Mouse (Mus musculus) left cerebral cortex, adult 18-20 months (tissue): Measurements from ENCODE around the gene Ptprt. TPM values are rescaled to one million over a fixed set of nuclear protein-coding genes. Genes with fewer than 3 reads are reported as not detected.

Experiments used
- DNase-seq, 2 experiments: peaks; one replicate each; pipeline ENCODE4 v3.0.0; 2021 to 2022; ENCODE audit warnings: low spot score in 2 of 2, mixed read lengths in 1 of 2
- total RNA-seq, 2 experiments: library from RNA; stranded (reverse); gene quantifications; 2 replicates each; pipeline ENCODE4 v1.2.3; 2021

Ptprt gene
- total RNA-seq, 2 experiments from 2014 or later = 91.0 to 99.8 TPM

- DNase-seq = no peak
Observed at GRCm38 (mm10) chr2:162001016-162001415, 659.9 kb downstream of the Ptprt start.

DNA sequence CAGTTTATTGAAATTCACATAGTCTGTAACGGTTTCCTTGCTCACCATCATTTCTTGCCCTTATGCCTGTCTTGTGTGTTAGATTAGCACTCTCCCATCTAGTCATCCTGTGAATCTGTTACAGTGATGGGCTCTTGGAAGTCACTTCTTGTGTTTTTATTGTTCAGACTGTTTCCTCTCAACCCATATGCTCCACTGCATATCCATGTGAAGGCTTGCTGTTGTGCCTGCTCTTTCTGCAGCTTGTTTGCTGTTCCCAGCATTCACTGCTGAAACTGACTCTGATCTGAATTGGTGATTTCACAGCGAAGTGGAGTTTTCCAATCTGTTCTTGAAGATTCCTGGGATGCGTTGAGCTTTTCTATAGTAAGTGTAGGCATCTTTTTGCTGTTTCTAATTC lies 678.6 kb downstream of the Ptprt start:
- DNase-seq = no peak

DNA sequence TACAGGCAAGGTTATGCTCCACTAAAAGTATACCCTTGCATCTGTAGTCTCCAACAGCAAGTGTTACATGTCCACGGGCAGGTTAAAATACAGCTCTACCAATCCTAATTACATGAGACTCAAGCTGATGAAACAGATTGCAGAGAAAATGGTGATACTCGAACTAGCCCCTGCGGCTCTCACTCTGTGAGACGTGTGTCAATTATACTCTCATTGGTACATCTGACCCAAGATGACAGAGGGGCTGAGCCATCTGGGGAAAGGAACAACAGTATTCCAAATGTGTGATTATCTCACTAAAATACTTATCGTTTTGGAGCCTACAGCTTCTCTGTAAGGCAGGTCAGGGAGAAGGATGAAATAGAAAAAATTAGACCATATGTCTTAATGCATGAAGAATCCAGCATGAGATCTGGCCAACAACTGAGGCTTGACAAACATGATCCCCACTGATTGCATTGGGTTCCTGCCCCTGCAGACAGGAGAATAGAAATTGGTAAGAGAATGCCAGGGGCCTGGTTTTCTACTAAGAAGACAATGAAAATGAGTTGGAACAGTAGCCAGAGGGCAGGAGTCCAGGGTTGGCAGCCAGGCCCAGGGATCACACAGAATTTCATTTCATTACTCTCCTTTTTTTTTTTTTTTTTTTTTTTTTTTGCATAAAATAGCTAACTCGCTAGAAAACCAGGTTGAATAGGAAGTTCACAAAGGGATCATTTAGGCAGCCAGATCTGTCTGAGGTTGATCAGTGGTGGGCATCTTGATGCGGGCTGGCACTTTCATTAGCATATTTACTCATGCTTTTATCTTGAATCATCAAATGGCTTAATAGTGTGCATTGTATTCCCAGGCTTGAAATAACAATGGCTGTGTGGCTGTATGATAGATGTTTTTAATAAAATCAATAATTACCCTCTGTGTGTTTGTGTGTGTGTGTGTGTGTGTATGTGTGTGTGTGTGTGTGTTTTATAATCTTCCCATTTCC lies 699.5 kb downstream of the Ptprt start:
- peak in 1 of 2 experiments; percentile 5 for DNase-seq

DNA sequence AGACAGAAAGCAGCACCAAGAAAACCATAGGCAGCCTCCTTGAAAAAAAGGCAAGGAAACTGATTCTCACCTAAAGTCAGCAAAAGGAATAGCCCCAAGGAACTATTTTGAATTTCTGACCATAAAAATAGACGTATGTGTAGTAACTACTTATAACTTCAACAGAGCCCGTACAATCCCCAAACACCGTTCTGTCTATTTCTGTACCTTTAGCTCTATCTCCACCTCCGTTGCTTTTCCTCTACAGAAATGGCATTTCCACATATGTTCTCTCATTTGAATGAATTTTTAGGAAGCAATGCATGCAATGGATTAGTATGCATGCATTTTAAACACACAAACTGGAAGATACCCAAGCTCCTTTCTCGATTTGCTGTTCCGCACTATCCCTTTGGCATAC lies 715.5 kb downstream of the Ptprt start:
- no peak for DNase-seq

DNA sequence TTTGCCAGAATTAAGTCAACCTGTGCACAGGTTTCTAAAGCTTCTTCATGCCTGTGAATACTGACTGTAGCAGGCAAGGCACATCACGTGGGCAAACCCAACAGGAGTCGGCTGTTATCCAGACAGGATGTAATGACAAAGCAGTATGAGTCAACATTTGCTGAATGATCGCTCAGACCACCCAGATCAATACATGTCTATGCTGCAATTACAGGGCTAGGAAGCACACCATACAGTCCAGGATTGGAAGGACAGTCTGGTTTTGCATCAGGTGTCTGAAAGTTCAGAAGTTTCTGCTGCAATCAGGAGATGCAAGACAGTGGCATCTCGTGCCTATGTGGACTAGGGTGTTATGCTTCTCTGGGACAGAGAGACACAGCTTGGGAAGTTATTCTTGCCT lies 716.3 kb downstream of the Ptprt start:
- no peak for DNase-seq

DNA sequence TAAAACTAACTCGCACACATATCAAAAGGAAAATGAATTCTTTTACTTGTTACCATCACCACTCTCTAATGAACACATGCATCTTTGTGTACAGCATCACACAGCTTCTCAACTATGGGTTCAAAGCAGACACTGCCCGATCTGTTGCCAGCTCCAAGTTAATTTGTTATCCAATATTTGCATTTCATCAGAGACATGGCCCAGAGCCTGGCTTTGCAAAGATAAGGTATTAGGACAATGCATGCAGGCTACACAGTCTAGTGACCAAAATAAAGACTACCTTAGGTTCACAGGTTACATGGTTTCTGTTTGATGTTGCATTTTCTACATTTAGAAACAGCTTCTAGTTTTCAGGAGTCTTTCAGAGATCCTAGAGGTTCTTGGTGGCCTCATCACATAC lies 719.0 kb downstream of the Ptprt start:
- no peak for DNase-seq

- no peak for DNase-seq
Observed at GRCm38 (mm10) chr2:161907214-161907613, 753.7 kb downstream of the Ptprt start.

DNA sequence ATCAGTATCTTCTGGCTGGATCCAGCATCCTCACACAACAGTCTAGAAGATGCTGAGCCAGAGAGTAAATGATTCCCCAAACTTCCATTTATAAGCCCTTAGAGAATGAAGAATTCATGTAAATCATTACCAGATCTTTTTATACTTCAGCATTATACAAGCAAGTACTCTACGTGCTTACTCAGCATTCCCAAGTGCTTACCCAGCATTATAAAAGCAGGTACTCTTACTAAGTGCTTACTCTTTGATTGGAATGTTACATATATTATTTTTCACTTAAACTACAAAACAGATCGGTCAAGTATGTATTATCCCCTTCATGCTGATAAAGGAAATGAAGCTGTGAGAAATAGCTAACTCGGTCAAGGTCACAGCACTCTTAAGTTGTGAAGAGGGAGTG lies 758.8 kb downstream of the Ptprt start:
- no peak for DNase-seq

DNA sequence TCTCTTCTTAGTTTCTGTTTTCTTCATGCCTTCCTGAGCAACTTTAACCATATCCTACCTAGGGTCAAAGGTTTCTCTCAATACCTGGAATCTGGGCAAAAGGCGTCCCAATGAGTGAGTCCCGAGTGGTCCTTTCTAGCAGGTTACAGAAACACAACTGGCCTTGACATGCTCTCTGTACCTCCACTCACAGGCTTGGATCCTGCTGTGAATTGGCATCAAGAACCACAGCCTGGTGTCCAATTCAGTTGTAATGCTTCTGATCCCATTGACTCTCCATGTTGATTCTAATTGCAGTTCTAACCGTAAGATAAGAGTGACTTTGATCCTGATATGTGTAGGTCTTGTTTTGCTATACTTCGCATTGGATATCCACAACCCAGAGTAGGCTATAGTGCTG lies 776.5 kb downstream of the Ptprt start:
- DNase-seq = no peak

GRCm38 (mm10) chr2:161882580-161882979 lies 778.4 kb downstream of the Ptprt start:
- DNase-seq = no peak

DNA sequence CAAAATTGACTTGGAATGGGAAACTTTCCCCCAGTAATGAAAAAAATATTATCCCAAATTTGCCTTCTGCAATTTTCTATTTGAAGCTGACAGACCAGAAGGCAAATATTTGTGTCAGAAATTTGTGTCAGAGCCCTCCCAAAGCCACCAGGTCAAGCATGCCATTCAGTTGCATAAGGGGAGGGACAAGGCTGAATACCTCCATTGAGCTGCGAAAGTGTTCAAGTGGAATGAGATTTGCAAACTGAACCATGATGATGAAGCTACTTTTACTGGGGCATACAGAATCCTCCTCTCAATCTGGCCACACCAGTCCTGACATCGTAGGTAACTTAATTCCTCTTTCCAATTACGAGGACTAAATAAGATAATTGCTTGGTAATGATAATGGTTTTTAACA lies 780.0 kb downstream of the Ptprt start:
- DNase-seq = no peak

DNA sequence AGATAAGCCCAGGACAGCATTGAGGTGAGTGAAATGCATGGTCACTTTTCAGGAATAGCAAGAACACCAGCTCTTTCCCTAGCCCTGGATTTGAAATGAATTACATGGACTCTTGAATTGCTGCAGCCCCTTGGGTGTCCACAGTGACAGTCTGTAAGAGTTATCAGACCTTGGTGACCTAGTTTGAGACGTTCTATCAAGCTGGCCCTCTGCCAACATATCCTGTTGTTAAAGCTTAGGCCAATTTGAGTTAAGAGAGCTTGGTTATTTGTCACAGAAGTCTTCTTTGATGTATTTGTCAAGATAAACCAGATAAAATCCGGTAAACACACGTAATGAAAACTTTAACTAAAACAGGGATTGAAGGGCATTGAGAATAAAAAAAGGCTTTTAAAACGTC lies 795.7 kb downstream of the Ptprt start:
- DNase-seq = no peak

GRCm38 (mm10) chr2:161858813-161859212 lies 802.1 kb downstream of the Ptprt start:
- DNase-seq = no peak

GRCm38 (mm10) chr2:161858361-161858760 lies 802.6 kb downstream of the Ptprt start:
- no peak for DNase-seq

GRCm38 (mm10) chr2:161835001-161835400 lies 825.9 kb downstream of the Ptprt start:
- DNase-seq = no peak

DNA sequence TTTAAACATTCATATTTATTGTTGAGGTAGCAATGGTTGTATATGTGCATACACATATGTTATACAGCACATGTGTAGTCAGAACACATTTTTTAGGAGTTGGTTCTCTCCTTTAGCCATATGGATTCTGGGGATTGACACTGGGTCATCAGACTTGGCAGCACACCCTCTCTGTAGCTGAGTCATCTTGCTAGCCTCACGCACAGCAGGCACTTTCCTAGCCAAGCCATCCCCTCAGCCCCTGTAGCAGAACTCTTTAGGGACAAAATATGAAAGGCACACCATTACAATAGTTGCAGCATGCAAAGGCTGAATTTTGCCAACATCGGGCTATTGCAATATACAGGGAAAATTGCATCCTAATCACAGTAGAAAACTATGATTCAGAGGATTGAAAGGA lies 827.1 kb downstream of the Ptprt start:
- no peak for DNase-seq

DNA sequence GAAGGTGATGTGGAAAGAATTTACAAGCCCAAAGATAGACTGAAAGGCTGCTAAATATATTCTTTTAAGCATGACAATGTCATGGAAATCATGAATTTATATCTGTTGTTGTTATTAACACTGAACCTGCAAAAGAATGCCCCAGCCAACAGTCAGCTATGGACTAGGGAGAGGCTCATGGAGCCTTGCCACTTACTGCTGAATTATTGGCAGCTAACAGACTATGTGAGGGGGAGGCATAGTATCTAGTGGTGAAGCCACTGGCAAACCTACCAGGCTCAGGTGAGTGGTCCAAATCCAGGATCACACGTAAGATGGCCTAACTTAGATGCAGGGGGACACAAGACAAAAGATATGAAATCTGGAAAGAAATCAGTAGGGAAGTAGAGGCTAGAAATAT lies 847.6 kb downstream of the Ptprt start:
- DNase-seq = no peak

- peak; percentile 39 to 57 for DNase-seq
Observed at GRCm38 (mm10) chr2:161808086-161808801, 852.7 kb downstream of the Ptprt start.

DNA sequence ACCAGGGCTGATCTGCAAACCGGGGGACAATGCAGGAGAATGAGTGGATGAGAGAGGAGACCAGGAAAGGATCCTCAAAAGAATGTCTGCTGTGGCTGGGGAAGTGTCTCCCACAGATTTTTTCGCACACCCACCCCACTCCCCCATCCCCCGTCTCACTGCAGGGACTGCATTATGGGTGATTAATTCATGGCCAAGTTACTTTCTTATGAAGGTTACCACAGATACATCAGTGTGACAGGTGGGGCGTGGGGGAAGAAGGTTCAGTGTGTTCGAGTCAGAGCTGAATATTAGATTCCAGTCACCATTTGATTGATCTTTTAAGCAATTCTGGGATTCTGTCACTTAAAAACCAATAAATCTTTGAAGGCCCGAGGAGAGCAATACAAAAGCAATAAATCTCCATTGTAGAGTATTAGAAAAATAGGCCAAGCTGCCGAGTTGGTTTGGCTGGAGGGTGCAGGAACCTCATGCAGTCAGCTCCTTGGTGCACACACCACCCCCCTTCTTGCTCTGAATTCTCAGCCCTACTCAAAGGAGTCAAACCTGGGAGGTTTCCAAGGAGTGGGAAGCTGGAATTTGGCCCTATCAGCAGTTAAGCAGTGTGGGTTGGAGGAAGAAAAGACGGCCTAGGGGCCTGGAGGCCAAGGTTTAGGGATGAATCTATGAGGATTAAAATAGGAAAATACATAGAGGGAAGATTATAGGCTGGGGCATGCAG lies 854.5 kb downstream of the Ptprt start:
- DNase-seq = peak in 1 of 2 experiments; percentile 39

- peak; percentile 65 to 83 for DNase-seq
Observed at GRCm38 (mm10) chr2:161799946-161800345, 861.0 kb downstream of the Ptprt start.

DNA sequence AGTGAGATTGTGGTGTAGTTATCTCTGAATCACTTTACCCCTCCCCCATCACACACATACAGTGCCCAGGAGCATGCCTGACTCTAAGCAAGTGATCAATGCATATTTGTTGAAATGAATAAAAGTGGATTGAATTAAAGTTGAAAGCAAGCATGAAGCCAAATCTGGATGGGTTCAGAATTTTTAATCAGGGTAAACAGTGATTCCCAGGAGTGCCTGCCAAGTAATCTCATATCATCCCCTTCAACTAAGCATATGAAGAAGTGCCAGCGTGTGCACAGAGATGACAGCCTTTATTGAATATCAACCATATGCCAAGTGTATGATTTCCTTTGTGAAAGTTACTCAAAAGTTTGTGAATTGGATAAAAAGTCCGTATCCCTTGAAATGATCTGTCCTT lies 893.4 kb downstream of the Ptprt start:
- no peak for DNase-seq

DNA sequence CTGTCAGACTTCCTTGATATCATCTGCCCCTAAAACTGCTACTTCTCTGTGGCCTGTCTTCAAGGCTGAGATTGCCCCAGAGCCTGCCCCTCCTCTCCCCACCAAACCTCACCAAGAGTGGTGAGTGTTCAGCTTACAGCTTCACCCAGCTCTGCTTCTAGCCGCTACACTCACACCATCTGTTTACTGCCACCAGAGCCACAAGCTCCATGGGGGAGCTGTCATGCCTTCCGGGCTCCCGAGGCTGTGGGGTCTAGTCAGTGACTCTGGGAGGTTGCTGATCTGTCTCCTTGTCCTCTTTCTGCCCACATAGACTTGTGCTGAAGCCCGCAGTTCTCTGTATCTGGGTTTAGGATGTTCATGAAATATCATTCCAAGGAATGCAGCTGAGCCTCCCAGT lies 947.9 kb downstream of the Ptprt start:
- DNase-seq = no peak
